Mouse (Mus musculus): Measurements from ENCODE around the gene Coro1c. TPM values are rescaled to one million over a fixed set of nuclear protein-coding genes. Genes with fewer than 3 reads are reported as not detected.

The Coro1c gene
- polyA plus RNA-seq, 1 experiment from 2014 or later = 130 TPM

DNA sequence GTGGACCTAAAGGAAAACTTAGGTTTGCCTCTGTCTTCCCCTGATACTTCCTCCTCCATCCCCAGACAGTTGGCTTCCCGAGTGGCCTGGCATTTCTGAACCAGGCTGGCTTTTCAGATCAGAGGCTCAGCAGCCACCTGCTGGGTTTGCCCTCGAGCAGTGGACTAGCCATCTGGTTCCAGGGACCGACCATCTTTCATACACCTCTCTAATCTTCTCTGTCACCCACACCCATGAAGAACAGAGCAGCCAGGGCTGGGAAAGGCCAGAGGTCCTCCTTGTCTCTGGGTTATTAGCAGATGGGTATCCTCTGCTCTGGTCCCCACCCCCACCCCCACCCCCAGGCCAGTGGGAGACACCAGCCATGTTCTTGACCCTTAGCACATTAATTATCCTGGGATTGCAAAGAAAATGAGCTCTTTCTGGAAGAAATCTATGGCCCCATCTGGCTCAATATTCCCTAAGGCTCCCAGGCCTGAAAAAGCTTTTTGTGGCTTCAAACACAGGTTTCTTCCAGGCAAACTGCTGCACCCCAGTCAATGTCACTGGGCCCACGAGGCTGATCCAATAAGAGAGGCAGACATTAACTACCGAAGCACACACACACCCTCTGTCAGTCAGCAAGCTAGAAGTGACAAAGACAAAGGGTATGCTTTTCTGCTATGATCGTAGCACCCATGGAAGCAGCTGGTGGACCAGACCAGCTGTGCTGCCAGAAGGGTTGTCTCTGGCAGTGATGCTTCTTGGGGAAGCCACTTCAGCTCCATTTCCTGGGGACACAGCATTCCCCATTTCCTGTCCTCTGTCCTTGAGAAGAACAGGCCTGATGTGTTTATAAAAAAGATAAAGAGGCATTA is 13.0 kb upstream of the Coro1c start:
- H3K9me3 ChIP-seq (replicated peaks; ENCODE audit: control insufficient read depth, low read length) = no peaks in the 10 kb centered on the region
- H3K27me3 ChIP-seq (ENCODE audit: control insufficient read depth, insufficient read depth, low read length) = no peaks in the 10 kb centered on the region
- H3K4me1 ChIP-seq (ENCODE audit: control insufficient read depth, insufficient read depth, low read length) = 0 out of 2 replicates have a peak, but pooled peaks cover 3% of the 10 kb centered on the region
- ATAC-seq (replicated peaks; ENCODE audit: insufficient number of reproducible peaks, low FRiP score, low TSS enrichment, low read depth) (peak; percentile 73), DNase-seq (ENCODE audit: low spot score) (no peak)
- WGBS = 19% methylated on average over 6 of the region's 6 CpGs
- no peak overlapping the region for H3K4me3 ChIP-seq (ENCODE audit: low read depth, low read length)
- H3K27ac ChIP-seq (replicated peaks; ENCODE audit: low read depth, low read length) = peak overlapping the region; percentile 58
- H3K9ac ChIP-seq (replicated peaks; ENCODE audit: low read length) = no peak overlapping the region
- H3K36me3 ChIP-seq (replicated peaks; ENCODE audit: control insufficient read depth, insufficient read depth, low read depth, low read length) = no peaks in the 10 kb centered on the region
- H3K4me2 ChIP-seq (ENCODE audit: low read depth, low read length) = no peak overlapping the region

DNA sequence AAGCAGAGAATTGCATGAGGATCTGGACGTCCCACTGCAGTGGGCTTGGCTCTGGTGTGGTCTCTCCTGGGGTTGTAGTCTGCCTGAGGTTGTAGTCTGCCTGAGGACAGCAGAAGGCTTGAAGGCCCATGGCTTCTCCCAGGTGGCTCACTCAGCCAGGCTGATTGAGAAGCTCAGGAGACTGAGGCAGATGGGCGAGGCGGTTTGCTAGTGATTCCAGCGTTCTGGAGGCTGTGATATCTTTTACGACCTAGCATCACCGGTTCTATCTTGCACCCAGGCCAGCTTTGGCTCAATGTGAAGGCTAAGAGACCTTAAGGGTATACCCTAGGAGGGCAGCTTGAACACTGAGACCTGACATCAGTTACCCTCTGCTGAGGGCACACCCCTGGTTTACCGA is 10.5 kb upstream of the Coro1c start:
- H3K4me2 ChIP-seq (ENCODE audit: low read depth, low read length) = no peak overlapping the region
- no peaks in the 10 kb centered on the region for H3K36me3 ChIP-seq (replicated peaks; ENCODE audit: control insufficient read depth, insufficient read depth, low read depth, low read length)
- no peak overlapping the region for H3K27ac ChIP-seq (replicated peaks; ENCODE audit: low read depth, low read length)
- no peaks in the 10 kb centered on the region for H3K27me3 ChIP-seq (ENCODE audit: control insufficient read depth, insufficient read depth, low read length)
- H3K9ac ChIP-seq (replicated peaks; ENCODE audit: low read length) = no peak overlapping the region
- 81% methylated on average over 7 of the region's 7 CpGs for WGBS
- H3K9me3 ChIP-seq (replicated peaks; ENCODE audit: control insufficient read depth, low read length) = no peaks in the 10 kb centered on the region
- ATAC-seq (replicated peaks; ENCODE audit: insufficient number of reproducible peaks, low FRiP score, low TSS enrichment, low read depth) (no peak), DNase-seq (ENCODE audit: low spot score) (no peak)
- 0 out of 2 replicates have a peak, but pooled peaks cover 3% of the 10 kb centered on the region for H3K4me1 ChIP-seq (ENCODE audit: control insufficient read depth, insufficient read depth, low read length)
- H3K4me3 ChIP-seq (ENCODE audit: low read depth, low read length) = no peak overlapping the region

DNA sequence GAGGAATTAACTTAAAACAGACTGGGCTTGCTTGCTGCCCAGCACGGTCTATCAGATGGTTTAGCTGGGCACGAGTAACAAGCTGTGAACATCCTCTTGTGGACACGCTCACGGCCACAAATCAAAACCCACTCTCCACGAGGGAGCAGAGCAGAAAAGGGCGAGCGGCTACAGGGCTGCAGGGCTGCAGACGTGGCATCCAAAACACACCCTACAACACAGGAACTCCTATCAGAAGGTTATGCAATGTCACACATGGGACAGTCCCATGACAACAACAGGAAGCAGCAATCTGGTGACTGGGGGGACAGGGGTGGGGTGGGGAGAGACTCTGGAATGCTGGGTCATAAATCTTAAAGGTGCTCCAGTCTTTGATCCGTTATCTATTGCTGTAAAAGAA is 10.1 kb upstream of the Coro1c start:
- Histone ChIP-seq H3K27ac (replicated peaks; ENCODE audit: low read depth, low read length) (no peak overlapping the region), H3K27me3 (ENCODE audit: control insufficient read depth, insufficient read depth, low read length) (no peaks in the 10 kb centered on the region), H3K9me3 (replicated peaks; ENCODE audit: control insufficient read depth, low read length) (no peaks in the 10 kb centered on the region), H3K36me3 (replicated peaks; ENCODE audit: control insufficient read depth, insufficient read depth, low read depth, low read length) (no peaks in the 10 kb centered on the region), H3K4me1 (ENCODE audit: control insufficient read depth, insufficient read depth, low read length) (0 out of 2 replicates have a peak, but pooled peaks cover 3% of the 10 kb centered on the region), H3K4me3 (ENCODE audit: low read depth, low read length) (no peak overlapping the region), H3K4me2 (ENCODE audit: low read depth, low read length) (no peak overlapping the region), H3K9ac (replicated peaks; ENCODE audit: low read length) (no peak overlapping the region)
- DNase-seq (ENCODE audit: low spot score) (no peak), ATAC-seq (replicated peaks; ENCODE audit: insufficient number of reproducible peaks, low FRiP score, low TSS enrichment, low read depth) (no peak)
- 40% methylated on average over 9 of the region's 9 CpGs for WGBS

DNA sequence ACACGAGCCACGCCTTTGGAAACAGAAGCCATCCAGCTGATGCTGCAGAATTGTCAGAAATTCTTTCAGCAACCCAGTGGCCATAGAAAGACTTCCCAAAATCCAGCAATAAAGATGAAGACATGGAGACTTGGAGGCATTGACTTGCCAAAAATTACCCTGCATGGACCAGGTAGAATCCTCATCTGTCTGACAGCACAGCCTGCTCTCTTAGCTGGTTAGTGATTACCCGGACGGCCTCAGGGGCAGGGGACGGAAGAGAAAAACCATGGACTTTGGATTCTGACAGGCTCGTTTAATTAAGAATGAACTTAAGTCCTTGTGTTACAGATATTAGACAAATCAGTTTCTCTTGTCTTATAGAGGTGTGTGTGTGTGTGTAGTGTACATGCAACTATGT is 2.1 kb upstream of the Coro1c start:
- DNase-seq (ENCODE audit: low spot score) (no peak), ATAC-seq (replicated peaks; ENCODE audit: insufficient number of reproducible peaks, low FRiP score, low TSS enrichment, low read depth) (no peak)
- Histone ChIP-seq H3K4me1 (ENCODE audit: control insufficient read depth, insufficient read depth, low read length) (peaks cover 8% of the 10 kb centered on the region), H3K9ac (replicated peaks; ENCODE audit: low read length) (no peak overlapping the region), H3K36me3 (replicated peaks; ENCODE audit: control insufficient read depth, insufficient read depth, low read depth, low read length) (no peaks in the 10 kb centered on the region), H3K9me3 (replicated peaks; ENCODE audit: control insufficient read depth, low read length) (no peaks in the 10 kb centered on the region), H3K4me2 (ENCODE audit: low read depth, low read length) (no peak overlapping the region), H3K27me3 (ENCODE audit: control insufficient read depth, insufficient read depth, low read length) (no peaks in the 10 kb centered on the region), H3K27ac (replicated peaks; ENCODE audit: low read depth, low read length) (no peak overlapping the region), H3K4me3 (ENCODE audit: low read depth, low read length) (no peak overlapping the region)
- WGBS = 57% methylated on average over 6 of the region's 6 CpGs

DNA sequence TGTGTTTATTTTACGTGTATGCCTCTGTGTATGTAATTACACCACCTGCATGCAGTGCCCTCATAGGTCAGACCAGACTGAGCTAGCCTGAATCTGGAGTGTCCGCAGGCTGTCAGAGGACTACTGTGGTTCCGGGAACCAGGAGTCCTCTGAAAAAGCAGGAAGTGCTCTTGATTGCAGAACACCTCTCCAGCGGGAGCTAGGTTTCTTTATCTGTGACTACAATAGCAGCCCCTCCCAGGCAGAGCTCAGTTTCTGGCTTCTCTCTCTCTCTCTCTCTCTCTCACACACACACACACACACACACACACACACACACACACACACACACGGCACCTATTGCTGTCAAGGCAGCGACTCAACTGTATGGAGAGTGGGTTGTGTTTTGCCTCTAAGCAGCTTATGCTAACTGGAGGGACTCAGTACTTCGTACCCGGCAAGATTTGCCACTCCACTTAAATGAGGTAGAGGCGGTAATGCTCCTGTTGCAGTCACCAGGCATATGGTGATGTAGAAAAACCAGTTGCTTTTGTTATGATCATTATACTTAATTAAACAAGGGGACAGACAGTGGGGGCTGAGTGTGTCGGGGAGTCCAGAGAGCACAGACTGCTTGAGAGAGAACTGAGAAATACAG is 1.6 kb upstream of the Coro1c start:
- Histone ChIP-seq H3K36me3 (replicated peaks; ENCODE audit: control insufficient read depth, insufficient read depth, low read depth, low read length) (no peaks in the 10 kb centered on the region), H3K4me1 (ENCODE audit: control insufficient read depth, insufficient read depth, low read length) (peaks cover 8% of the 10 kb centered on the region), H3K9me3 (replicated peaks; ENCODE audit: control insufficient read depth, low read length) (no peaks in the 10 kb centered on the region), H3K4me3 (ENCODE audit: low read depth, low read length) (no peak overlapping the region), H3K27me3 (ENCODE audit: control insufficient read depth, insufficient read depth, low read length) (no peaks in the 10 kb centered on the region), H3K9ac (replicated peaks; ENCODE audit: low read length) (no peak overlapping the region), H3K27ac (replicated peaks; ENCODE audit: low read depth, low read length) (no peak overlapping the region), H3K4me2 (ENCODE audit: low read depth, low read length) (no peak overlapping the region)
- no peak for ATAC-seq (replicated peaks; ENCODE audit: insufficient number of reproducible peaks, low FRiP score, low TSS enrichment, low read depth)
- no peak for DNase-seq (ENCODE audit: low spot score)
- WGBS = 34% methylated on average over 10 of the region's 10 CpGs

DNA sequence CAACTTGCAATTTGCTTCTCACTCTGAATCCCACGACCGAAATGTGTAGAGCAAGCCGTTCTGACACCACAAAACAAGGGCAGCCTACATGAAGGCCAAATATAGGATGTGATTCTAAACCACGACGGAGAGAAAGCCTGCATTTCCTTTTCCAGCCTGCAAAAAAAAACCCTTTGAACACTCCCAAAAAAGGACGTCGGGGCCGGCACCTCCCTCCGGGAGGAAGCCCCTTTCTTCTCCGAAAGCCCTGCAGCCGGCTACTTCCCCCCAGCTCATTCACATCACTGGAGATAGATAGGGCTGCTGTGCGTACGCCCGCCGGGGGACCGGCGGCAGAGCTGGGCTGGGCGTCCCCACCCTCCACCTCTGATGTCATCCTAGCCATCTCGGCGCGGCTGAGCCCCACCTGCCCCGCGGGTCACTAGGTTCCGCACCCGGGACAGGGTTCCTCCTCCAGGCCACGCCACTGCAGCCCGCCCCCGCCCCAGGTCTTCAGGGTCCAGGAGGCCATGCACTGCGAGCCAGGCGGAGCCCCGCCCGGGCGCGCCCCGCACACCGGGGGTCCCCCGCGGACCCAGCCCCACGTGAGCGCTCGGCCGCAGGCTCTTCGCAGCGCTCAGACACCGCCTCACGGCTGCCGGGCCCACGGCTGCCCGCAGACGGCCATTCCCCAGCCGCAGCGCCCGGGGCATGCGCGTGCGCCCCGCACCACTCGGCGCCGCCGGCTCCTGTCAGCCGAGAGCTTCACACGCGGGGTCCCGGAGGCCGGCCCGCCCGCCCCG is 581 bp downstream of the Coro1c start:
- peak; percentile 57 for DNase-seq (ENCODE audit: low spot score)
- peaks cover 8% of the 10 kb centered on the region for H3K4me1 ChIP-seq (ENCODE audit: control insufficient read depth, insufficient read depth, low read length)
- ATAC-seq (replicated peaks; ENCODE audit: insufficient number of reproducible peaks, low FRiP score, low TSS enrichment, low read depth) = peak; percentile 41

DNA sequence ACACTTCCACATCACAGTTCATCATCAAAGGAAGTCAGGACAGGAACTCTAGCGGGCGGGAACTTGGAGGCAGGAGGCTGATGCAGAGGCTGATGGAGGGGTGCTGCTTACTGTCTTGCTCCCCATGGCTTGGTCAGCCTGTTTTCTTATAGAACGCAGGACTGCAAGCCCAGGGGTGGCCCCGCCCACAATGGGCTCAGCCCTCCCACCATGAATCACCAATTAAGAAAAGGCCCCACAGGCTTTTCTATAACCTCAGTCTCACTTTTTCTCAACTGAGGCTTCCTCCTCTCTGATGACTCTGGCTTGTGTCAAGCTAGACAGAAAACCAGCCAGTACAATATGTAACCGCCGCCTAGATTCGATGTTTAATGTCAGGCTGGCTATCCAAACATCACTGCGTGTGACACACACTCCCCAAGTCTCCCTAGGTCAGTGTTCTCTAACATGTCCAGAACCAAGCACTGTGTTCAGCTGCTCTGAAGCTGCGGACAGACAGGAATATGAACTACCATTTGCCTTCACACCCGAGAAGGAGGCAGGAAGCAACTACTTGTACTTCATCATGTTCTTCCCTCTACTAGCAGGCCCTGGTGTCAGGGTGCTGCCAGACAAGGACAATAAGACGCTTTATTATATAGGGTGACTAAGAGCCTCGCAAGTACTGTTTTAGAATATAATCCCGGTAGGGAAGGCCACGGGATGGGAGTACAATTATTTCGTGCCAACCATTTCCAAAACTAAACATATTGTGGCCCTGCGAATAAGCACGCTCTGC is 1.4 kb downstream of the Coro1c start:
- peak overlapping the region; percentile 74 for H3K9ac ChIP-seq (replicated peaks; ENCODE audit: low read length)
- DNase-seq (ENCODE audit: low spot score) (peak; percentile 52), ATAC-seq (replicated peaks; ENCODE audit: insufficient number of reproducible peaks, low FRiP score, low TSS enrichment, low read depth) (no peak)
- peak overlapping the region; percentile 88 for H3K4me2 ChIP-seq (ENCODE audit: low read depth, low read length)
- peaks cover 8% of the 10 kb centered on the region for H3K4me1 ChIP-seq (ENCODE audit: control insufficient read depth, insufficient read depth, low read length)
- no peaks in the 10 kb centered on the region for H3K36me3 ChIP-seq (replicated peaks; ENCODE audit: control insufficient read depth, insufficient read depth, low read depth, low read length)
- H3K27me3 ChIP-seq (ENCODE audit: control insufficient read depth, insufficient read depth, low read length) = no peaks in the 10 kb centered on the region
- peak overlapping the region; percentile 80; the same call in 1 of the 2 replicates for H3K27ac ChIP-seq (replicated peaks; ENCODE audit: low read depth, low read length)
- H3K9me3 ChIP-seq (replicated peaks; ENCODE audit: control insufficient read depth, low read length) = no peaks in the 10 kb centered on the region
- WGBS = 17% methylated on average over 17 of the region's 17 CpGs
- peak overlapping the region; percentile 96 for H3K4me3 ChIP-seq (ENCODE audit: low read depth, low read length)

More for the DNA sequence above, 581 bp downstream of the Coro1c start:
- Histone ChIP-seq H3K27ac (replicated peaks; ENCODE audit: low read depth, low read length) (peak overlapping the region; percentile 80), H3K9ac (replicated peaks; ENCODE audit: low read length) (peak overlapping the region; percentile 74), H3K36me3 (replicated peaks; ENCODE audit: control insufficient read depth, insufficient read depth, low read depth, low read length) (no peaks in the 10 kb centered on the region), H3K9me3 (replicated peaks; ENCODE audit: control insufficient read depth, low read length) (no peaks in the 10 kb centered on the region), H3K27me3 (ENCODE audit: control insufficient read depth, insufficient read depth, low read length) (no peaks in the 10 kb centered on the region), H3K4me2 (ENCODE audit: low read depth, low read length) (peak overlapping the region; percentile 88), H3K4me3 (ENCODE audit: low read depth, low read length) (peak overlapping the region; percentile 96)
- under 1% methylated on average over 64 of the region's 69 CpGs for WGBS
